Mouse (Mus musculus): Measurements from ENCODE around the gene Gad2. TPM values are rescaled to one million over a fixed set of nuclear protein-coding genes. Genes with fewer than 3 reads are reported as not detected.

Gad2 gene
- polyA plus RNA-seq, 1 experiment from 2014 or later: 58.7 TPM

DNA sequence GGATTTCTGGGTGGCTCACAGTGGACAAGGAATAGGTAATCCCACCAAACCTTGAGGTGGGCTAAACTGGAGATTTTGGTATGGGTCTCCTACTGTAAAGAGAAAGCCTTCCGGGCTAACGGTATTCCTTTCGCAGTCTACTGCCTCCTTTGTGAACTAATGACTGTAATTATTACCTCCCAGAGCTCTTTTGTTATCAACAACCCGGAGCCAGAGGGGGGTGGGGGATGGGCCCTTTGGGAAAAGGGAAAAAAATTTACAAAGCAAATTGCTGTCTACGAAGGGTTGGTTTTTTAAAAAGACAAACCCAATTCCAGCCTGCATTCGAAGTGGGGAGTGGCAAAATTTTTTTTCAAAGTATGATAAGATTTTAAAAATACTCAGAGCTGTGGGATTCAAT lies 2.0 kb upstream of the Gad2 start:
- Histone ChIP-seq H3K36me3 (ENCODE audit: control insufficient read depth, insufficient read depth, low read length) (no peaks in the 10 kb centered on the region), H3K9ac (replicated peaks; ENCODE audit: low read length) (peak overlapping the region; percentile 39), H3K4me3 (replicated peaks; ENCODE audit: low read depth, low read length) (peak overlapping the region; percentile 10; the same call in 1 of the 2 replicates), H3K27ac (replicated peaks; ENCODE audit: low read depth, low read length) (peak overlapping the region; percentile 97), H3K4me2 (ENCODE audit: low read length) (peak overlapping the region; percentile 78), H3K27me3 (ENCODE audit: control insufficient read depth, insufficient read depth, low read length) (peaks cover 45% of the 10 kb centered on the region), H3K4me1 (ENCODE audit: control insufficient read depth, insufficient read depth, low read length) (peaks cover 22% of the 10 kb centered on the region), H3K9me3 (ENCODE audit: control insufficient read depth, low read length) (peaks cover 2% of the 10 kb centered on the region; the same call in 1 of the 2 replicates)
- ATAC-seq (ENCODE audit: low FRiP score, low TSS enrichment) (no peak), DNase-seq (peak; percentile 66)
- WGBS: 1% methylated on average over 6 of the region's 6 CpGs

DNA sequence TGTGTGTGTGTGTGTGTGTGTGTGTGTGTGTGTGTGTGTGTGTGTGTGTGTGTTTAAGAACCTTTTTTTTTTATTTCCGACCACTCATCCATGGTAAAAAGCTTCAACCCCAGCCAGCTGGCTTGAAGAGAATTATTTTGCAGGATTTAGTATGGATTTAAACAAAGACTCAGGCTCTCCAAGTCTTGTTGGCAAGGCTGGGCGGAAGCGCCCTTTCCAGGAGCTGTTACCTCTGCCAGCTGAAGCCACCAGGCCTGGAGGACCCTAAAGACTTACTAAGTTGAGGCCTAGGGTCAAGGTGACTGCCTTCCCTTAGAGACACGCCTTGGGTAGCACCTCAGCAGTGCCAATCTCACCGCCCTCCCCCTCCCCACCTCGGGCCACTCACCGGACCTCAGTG lies 1.5 kb upstream of the Gad2 start:
- peak; percentile 60 for DNase-seq
- WGBS: 3% methylated on average over 7 of the region's 7 CpGs
- Histone ChIP-seq H3K4me1 (ENCODE audit: control insufficient read depth, insufficient read depth, low read length) (peaks cover 22% of the 10 kb centered on the region), H3K9me3 (ENCODE audit: control insufficient read depth, low read length) (no peaks in the 10 kb centered on the region), H3K9ac (replicated peaks; ENCODE audit: low read length) (peak overlapping the region; percentile 82; the same call in 1 of the 2 replicates), H3K36me3 (ENCODE audit: control insufficient read depth, insufficient read depth, low read length) (no peaks in the 10 kb centered on the region), H3K4me2 (ENCODE audit: low read length) (peak overlapping the region; percentile 78), H3K27ac (replicated peaks; ENCODE audit: low read depth, low read length) (peak overlapping the region; percentile 97), H3K27me3 (ENCODE audit: control insufficient read depth, insufficient read depth, low read length) (peaks cover 50% of the 10 kb centered on the region), H3K4me3 (replicated peaks; ENCODE audit: low read depth, low read length) (peak overlapping the region; percentile 54; the same call in 1 of the 2 replicates)
- no peak for ATAC-seq (ENCODE audit: low FRiP score, low TSS enrichment)

- peak overlapping the region; percentile 54 for H3K4me3 ChIP-seq (replicated peaks; ENCODE audit: low read depth, low read length)
- DNase-seq: peak; percentile 58
- H3K9ac ChIP-seq (replicated peaks; ENCODE audit: low read length): peak overlapping the region; percentile 82
- peak overlapping the region; percentile 78 for H3K4me2 ChIP-seq (ENCODE audit: low read length)
- H3K27me3 ChIP-seq (ENCODE audit: control insufficient read depth, insufficient read depth, low read length): peaks cover 50% of the 10 kb centered on the region
- peak overlapping the region; percentile 97 for H3K27ac ChIP-seq (replicated peaks; ENCODE audit: low read depth, low read length)
- H3K4me1 ChIP-seq (ENCODE audit: control insufficient read depth, insufficient read depth, low read length): peaks cover 22% of the 10 kb centered on the region
- 2% methylated on average over 20 of the region's 20 CpGs for WGBS
- ATAC-seq (ENCODE audit: low FRiP score, low TSS enrichment): peak; percentile 38; the same call in 1 of the 2 replicates
- H3K36me3 ChIP-seq (ENCODE audit: control insufficient read depth, insufficient read depth, low read length): no peaks in the 10 kb centered on the region
- H3K9me3 ChIP-seq (ENCODE audit: control insufficient read depth, low read length): no peaks in the 10 kb centered on the region
These were observed 802 bp upstream of the Gad2 start for GRCm38 (mm10) chr2:22620978-22621827.

DNA sequence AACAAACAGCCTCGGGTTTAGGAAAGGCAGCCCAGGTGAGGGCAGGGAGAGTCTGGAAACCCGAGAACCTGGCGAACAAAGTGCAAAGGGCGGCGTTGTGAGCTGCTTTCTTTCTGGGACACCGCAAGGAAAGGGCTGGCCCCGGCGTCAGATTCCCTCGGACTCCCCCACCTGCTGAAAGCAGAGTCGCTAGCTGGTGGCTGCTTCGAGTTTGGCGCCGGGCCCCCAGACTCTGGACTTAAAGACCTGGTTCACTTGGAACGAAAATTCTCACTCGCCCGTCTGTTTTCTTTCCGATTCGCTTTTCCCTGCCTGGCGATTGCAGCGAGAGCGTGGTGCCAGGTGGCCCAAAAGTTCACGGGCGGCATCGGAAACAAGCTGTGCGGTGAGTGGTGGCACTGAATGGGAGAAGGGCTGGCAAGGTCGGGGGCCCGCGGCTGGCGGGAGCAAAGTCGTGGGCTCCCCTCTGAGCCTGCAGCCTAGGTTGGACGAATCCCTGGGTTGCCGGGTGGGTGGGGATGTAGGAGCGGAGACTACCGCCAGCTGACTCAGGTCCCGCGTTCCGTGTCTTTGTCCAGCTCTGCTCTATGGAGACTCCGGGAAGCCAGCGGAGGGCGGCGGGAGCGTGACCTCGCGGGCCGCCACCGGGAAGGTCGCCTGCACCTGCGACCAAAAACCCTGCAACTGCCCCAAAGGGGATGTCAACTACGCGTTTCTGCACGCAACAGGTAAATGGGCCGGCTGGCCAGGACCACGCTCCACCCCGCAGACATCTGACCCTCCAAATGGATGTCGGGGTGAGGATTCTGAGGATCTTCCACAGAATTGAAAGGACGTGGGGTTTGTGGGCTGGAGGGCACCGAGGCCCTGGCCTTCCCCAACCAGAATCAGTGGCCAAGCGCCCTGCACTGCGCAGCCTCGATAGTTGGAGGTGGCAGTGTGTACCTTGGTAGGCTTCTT lies 1.4 kb downstream of the Gad2 start:
- peak overlapping the region; percentile 97 for H3K27ac ChIP-seq (replicated peaks; ENCODE audit: low read depth, low read length)
- DNase-seq: peak; percentile 61

DNA sequence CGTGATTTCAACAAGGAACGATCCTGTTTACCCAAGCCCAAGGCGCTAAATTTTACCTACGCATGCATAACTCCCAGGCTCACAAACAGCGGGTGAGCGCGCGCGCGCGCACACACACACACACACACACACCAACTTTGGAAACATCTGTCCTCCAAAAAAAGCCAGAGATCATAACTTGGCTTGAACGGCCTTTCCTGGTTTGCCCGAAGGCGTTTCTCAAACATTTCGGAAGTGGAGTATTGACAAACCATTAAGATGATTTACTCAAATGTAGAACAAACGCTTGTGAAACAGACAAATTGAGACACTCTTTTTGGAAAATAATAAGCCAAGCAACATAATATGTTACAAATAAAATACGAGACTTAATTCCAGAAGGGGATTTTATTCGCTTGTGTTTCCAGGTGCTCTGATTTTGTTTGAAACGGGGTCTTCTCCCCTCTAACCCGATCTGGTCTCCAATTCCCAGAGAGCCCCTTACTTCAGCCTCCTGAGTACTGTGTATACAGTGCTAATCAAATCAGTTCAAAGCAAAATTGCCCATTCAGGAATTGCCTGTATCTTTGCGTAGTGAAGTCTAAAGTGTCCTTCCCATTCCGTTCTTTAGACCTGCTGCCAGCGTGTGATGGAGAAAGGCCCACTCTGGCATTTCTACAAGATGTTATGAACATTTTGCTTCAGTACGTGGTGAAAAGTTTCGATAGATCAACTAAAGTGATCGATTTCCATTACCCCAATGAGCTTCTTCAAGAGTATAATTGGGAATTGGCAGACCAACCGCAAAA lies 2.4 kb downstream of the Gad2 start:
- Histone ChIP-seq H3K27ac (replicated peaks; ENCODE audit: low read depth, low read length) (peak overlapping the region; percentile 97), H3K27me3 (ENCODE audit: control insufficient read depth, insufficient read depth, low read length) (peaks cover 47% of the 10 kb centered on the region), H3K4me3 (replicated peaks; ENCODE audit: low read depth, low read length) (peak overlapping the region; percentile 54), H3K4me1 (ENCODE audit: control insufficient read depth, insufficient read depth, low read length) (peaks cover 22% of the 10 kb centered on the region), H3K9me3 (ENCODE audit: control insufficient read depth, low read length) (no peaks in the 10 kb centered on the region), H3K36me3 (ENCODE audit: control insufficient read depth, insufficient read depth, low read length) (no peaks in the 10 kb centered on the region), H3K4me2 (ENCODE audit: low read length) (peak overlapping the region; percentile 78), H3K9ac (replicated peaks; ENCODE audit: low read length) (peak overlapping the region; percentile 82)
- ATAC-seq (ENCODE audit: low FRiP score, low TSS enrichment): no peak
- WGBS: 3% methylated on average over 27 of the region's 27 CpGs
- DNase-seq: peak; percentile 56

More for the DNA sequence above, 1.4 kb downstream of the Gad2 start:
- no peaks in the 10 kb centered on the region for H3K36me3 ChIP-seq (ENCODE audit: control insufficient read depth, insufficient read depth, low read length)
- H3K9me3 ChIP-seq (ENCODE audit: control insufficient read depth, low read length): no peaks in the 10 kb centered on the region
- under 1% methylated on average over 60 of the region's 60 CpGs for WGBS
- peaks cover 22% of the 10 kb centered on the region for H3K4me1 ChIP-seq (ENCODE audit: control insufficient read depth, insufficient read depth, low read length)
- no peak for ATAC-seq (ENCODE audit: low FRiP score, low TSS enrichment)
- H3K27me3 ChIP-seq (ENCODE audit: control insufficient read depth, insufficient read depth, low read length): peaks cover 53% of the 10 kb centered on the region
- H3K4me3 ChIP-seq (replicated peaks; ENCODE audit: low read depth, low read length): peak overlapping the region; percentile 54
- peak overlapping the region; percentile 82 for H3K9ac ChIP-seq (replicated peaks; ENCODE audit: low read length)
- H3K4me2 ChIP-seq (ENCODE audit: low read length): peak overlapping the region; percentile 78

DNA sequence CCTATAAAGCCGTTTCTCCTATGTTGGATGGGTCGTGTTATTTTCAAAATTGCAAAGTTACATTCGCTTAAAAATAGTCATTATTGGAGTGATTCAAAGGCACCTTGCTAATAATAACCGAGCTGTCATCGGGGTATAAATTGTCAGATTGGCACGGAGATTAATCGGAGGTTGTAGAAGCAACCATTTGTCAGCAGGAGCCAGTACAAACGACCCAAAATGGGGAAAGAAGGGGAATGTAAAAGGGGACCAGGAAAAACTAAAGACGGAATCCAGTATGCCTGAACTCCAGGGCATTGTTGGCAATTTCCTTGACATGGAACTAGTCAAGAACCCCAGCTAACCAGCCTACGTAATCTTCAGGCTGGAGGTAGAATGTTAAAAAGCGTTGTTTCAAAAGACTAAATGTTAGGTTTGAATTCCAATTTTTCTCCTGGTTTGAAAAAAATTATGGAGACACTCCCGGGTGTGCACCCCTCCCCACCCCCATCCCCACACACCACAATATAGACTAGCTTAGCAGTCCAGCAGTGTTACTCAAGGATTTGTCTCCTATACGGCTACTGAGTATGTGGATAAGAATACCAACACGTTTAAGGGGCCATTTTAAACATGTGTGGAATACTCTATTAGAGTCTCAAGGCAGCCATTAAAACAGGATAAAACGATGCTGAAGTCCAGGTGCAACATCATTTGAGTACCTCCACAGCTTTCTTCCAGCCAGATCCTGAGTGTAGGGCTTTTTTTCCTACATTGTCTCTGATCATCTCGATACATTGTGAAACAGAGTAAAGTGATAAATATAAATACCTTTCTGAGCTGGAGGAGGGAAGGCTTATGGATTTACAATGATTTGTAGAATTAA lies 3.3 kb downstream of the Gad2 start:
- Histone ChIP-seq H3K4me1 (ENCODE audit: control insufficient read depth, insufficient read depth, low read length) (peaks cover 14% of the 10 kb centered on the region; the same call in 1 of the 2 replicates), H3K9me3 (ENCODE audit: control insufficient read depth, low read length) (no peaks in the 10 kb centered on the region), H3K27ac (replicated peaks; ENCODE audit: low read depth, low read length) (peak overlapping the region; percentile 97), H3K27me3 (ENCODE audit: control insufficient read depth, insufficient read depth, low read length) (peaks cover 45% of the 10 kb centered on the region), H3K36me3 (ENCODE audit: control insufficient read depth, insufficient read depth, low read length) (no peaks in the 10 kb centered on the region), H3K9ac (replicated peaks; ENCODE audit: low read length) (peak overlapping the region; percentile 82), H3K4me2 (ENCODE audit: low read length) (peak overlapping the region; percentile 78), H3K4me3 (replicated peaks; ENCODE audit: low read depth, low read length) (peak overlapping the region; percentile 54)
- DNase-seq (peak; percentile 55), ATAC-seq (ENCODE audit: low FRiP score, low TSS enrichment) (no peak)
- 6% methylated on average over 16 of the region's 16 CpGs for WGBS

GRCm38 (mm10) chr2:22627147-22627666 lies 5.2 kb downstream of the Gad2 start:
- WGBS: 19% methylated on average over 3 of the region's 3 CpGs
- H3K27ac ChIP-seq (replicated peaks; ENCODE audit: low read depth, low read length): peak overlapping the region; percentile 97
- peak overlapping the region; percentile 78 for H3K4me2 ChIP-seq (ENCODE audit: low read length)
- H3K36me3 ChIP-seq (ENCODE audit: control insufficient read depth, insufficient read depth, low read length): peaks cover 8% of the 10 kb centered on the region
- H3K9me3 ChIP-seq (ENCODE audit: control insufficient read depth, low read length): no peaks in the 10 kb centered on the region
- peak overlapping the region; percentile 54 for H3K4me3 ChIP-seq (replicated peaks; ENCODE audit: low read depth, low read length)
- no peaks in the 10 kb centered on the region for H3K4me1 ChIP-seq (ENCODE audit: control insufficient read depth, insufficient read depth, low read length)
- peak overlapping the region; percentile 82 for H3K9ac ChIP-seq (replicated peaks; ENCODE audit: low read length)
- peaks cover 27% of the 10 kb centered on the region for H3K27me3 ChIP-seq (ENCODE audit: control insufficient read depth, insufficient read depth, low read length)
- peak; percentile 58 for DNase-seq
- 0 out of 2 replicates have a peak, but pooled peaks have one; percentile 19 for ATAC-seq (ENCODE audit: low FRiP score, low TSS enrichment)
